Mouse (Mus musculus) spleen, adult 2 months (tissue): ENCODE data around the gene Mia.

Experiments used
- CTCF ChIP-seq: fragments of 200-500 bp; IDR thresholded peaks from 2 replicates; pipeline ENCODE4 v1.5.1; 2011; ENCODE audit warnings: mild to moderate bottlenecking, inconsistent platforms; ENCODE audit not compliant: insufficient read depth, insufficient read length, insufficient replicate concordance; ENCODE audit errors: extremely low read depth
- POLR2A ChIP-seq: fragments of 200-500 bp; IDR thresholded peaks from 2 replicates; pipeline ENCODE4 v1.6.1; 2011; ENCODE audit warnings: low read depth, low read length, inconsistent platforms

GRCm38 (mm10) chr7:27130521-27131370, 50.2 kb downstream of the Mia start:
- TF ChIP-seq CTCF (no peak), POLR2A (no peak)
